ENCODE assay signal across 21 mouse cellular contexts in genomic region chr8:78000303-78000702, GRCm38 (mm10).
"Had no signal": no experiment of that assay in that cellular context is flagged by ENCODE, and none has a peak within 500 bp of the region (broad histone marks: within the 10 kb centered on the region; RNA-seq: fewer than 3 reads in every experiment).

No protein-coding gene starts in this region.

- H3K9me3 ChIP-seq: lung, embryonic 15.5 days; midbrain, embryonic 13.5 days; neural tube, embryonic 13.5 days; neural tube, embryonic 15.5 days had no signal

- H3K36me3 ChIP-seq: lung, embryonic 15.5 days; midbrain, embryonic 13.5 days; neural tube, embryonic 13.5 days; neural tube, embryonic 15.5 days had no signal

- H3K9ac ChIP-seq: lung, embryonic 15.5 days; midbrain, embryonic 13.5 days; neural tube, embryonic 13.5 days; neural tube, embryonic 15.5 days had no signal

- DNase-seq: lung, adult 2 months; lung, postnatal 14 days; lung, postnatal 36 days; retina, postnatal 1 day; right cerebral cortex, adult 18-20 months; right cerebral cortex, postnatal 25 days; right cerebral cortex, postnatal 4 days; spleen, adult 18-20 months; thymus, adult 18-20 months; thymus, postnatal 14 days; thymus, postnatal 36 days had no signal

- H3K27ac ChIP-seq: lung, embryonic 15.5 days; macrophage; midbrain, embryonic 13.5 days; neural tube, embryonic 13.5 days; neural tube, embryonic 15.5 days had no signal

- H3K4me3 ChIP-seq: lung, embryonic 15.5 days; megakaryocyte, embryonic 14.5 days; midbrain, embryonic 13.5 days; myocyte; neural tube, embryonic 13.5 days; neural tube, embryonic 15.5 days had no signal

- H3K4me2 ChIP-seq: lung, embryonic 15.5 days; midbrain, embryonic 11.5 days; midbrain, embryonic 13.5 days; neural tube, embryonic 13.5 days; neural tube, embryonic 15.5 days had no signal

- H3K27me3 ChIP-seq: lung, embryonic 15.5 days; midbrain, embryonic 13.5 days; neural tube, embryonic 13.5 days; neural tube, embryonic 15.5 days had no signal

- ATAC-seq: lung, postnatal 0 days; midbrain, embryonic 13.5 days; midbrain, embryonic 16.5 days had no signal

- H3K4me1 ChIP-seq: megakaryocyte, embryonic 14.5 days; neural tube, embryonic 13.5 days had no signal
